Mouse (Mus musculus) intestine, embryonic 14.5 days (tissue): Measurements from ENCODE around the gene D17H6S53E. TPM values are rescaled to one million over a fixed set of nuclear protein-coding genes. Genes with fewer than 3 reads are reported as not detected.

Experiments used
- ATAC-seq: fragments of 200-750 bp; cut with Nextera tagmentation; replicated peaks from 2 replicates; pipeline ENCODE4 v1.8.0; 2017; ENCODE audit warnings: low read depth, moderate number of reproducible peaks, moderate TSS enrichment, moderate library complexity; ENCODE audit not compliant: low FRiP score, low TSS enrichment
- DNase-seq: peaks from one replicate; pipeline ENCODE4 v3.0.0-alpha.2; 2018; ENCODE audit warnings: low spot score
- H3K27ac ChIP-seq: fragments of 300-500 bp; sonication (generic); 2 replicates; pipeline ENCODE4 v1.5.1; 2014; ENCODE audit warnings: low read depth, mild to moderate bottlenecking, control low read depth
- H3K27me3 ChIP-seq: fragments of 300-500 bp; sonication (generic); replicated peaks from 2 replicates; pipeline ENCODE4 v1.6.1; 2014; ENCODE audit warnings: low read length, control low read depth; ENCODE audit not compliant: control insufficient read depth, insufficient read depth
- H3K36me3 ChIP-seq: fragments of 300-500 bp; sonication (generic); 2 replicates; pipeline ENCODE4 v1.6.1; 2014; ENCODE audit warnings: low read length, control low read depth; ENCODE audit not compliant: control insufficient read depth, insufficient read depth
- H3K4me1 ChIP-seq: fragments of 300-500 bp; sonication (generic); replicated peaks from 2 replicates; pipeline ENCODE4 v1.6.1; 2014; ENCODE audit warnings: low read length, control low read depth, mixed read lengths; ENCODE audit not compliant: control insufficient read depth, insufficient read depth
- H3K4me2 ChIP-seq: fragments of 300-500 bp; sonication (generic); 2 replicates; pipeline ENCODE4 v1.6.1; 2014; ENCODE audit warnings: low read length
- H3K4me3 ChIP-seq: fragments of 300-500 bp; sonication (generic); 2 replicates; pipeline ENCODE4 v1.5.1; 2014; ENCODE audit warnings: low read depth, low read length, control low read depth, mixed read lengths
- H3K9ac ChIP-seq: fragments of 300-500 bp; sonication (generic); 2 replicates; pipeline ENCODE4 v1.6.1; 2014; ENCODE audit warnings: mild to moderate bottlenecking, low read length
- H3K9me3 ChIP-seq: fragments of 300-500 bp; sonication (generic); 2 replicates; pipeline ENCODE4 v1.6.1; 2016; ENCODE audit warnings: low read length, control low read depth; ENCODE audit not compliant: control insufficient read depth
- WGBS: fragments of 180-500 bp; shearing (Covaris S2); extraction: QIAGEN DNeasy Blood & Tissue Kit; methylation state at CpG from one replicate; pipeline ENCODE4 v1.1.7; 2014; 5-methylcytosine and 5-hydroxymethylcytosine counted together
- polyA plus RNA-seq: library from polyadenylated mRNA; unstranded; fragments of >200 nt; fragmentation: Nextera tagmentation; extraction: Ambion mirVana; gene quantifications from 2 replicates; pipeline ENCODE4 v1.2.1, GENCODE M21; 2014

D17H6S53E gene
- polyA plus RNA-seq, 1 experiment from 2014 or later = 8.4 TPM

DNA sequence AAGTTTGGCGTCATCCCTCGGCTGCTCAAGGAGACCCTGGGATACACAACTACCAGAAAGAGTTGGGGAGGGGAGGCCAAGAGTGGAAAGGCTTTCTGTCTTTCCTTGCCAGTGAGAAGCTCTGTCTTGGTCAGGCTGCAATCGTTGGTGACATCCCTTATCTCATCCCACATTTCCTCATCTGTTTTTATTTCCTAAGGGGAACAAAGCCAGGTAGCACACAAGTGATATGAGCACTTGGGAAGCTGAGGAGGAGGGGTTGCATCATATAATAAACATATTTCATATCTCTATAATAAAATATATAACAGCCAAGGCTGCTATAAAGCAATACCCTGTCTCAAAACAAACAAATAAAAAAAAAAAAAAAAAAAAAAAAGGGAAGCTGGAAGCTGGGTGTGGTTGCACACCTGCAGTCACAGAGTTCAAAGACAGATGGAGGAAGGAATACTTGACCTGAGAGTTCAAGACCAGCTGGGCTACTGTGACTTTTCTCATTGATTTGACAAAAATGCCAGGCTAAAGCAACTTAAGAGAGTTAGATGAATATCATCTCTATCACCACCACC, 42.2 kb upstream of the D17H6S53E start:
- no peaks in the 10 kb centered on the region for H3K27me3 ChIP-seq
- WGBS = 73% methylated on average over 3 of the region's 3 CpGs
- DNase-seq (no peak), ATAC-seq (no peak)
- no peaks in the 10 kb centered on the region for H3K9me3 ChIP-seq
- no peak overlapping the region for H3K4me3 ChIP-seq
- H3K4me1 ChIP-seq = no peaks in the 10 kb centered on the region
- no peak overlapping the region for H3K27ac ChIP-seq
- no peaks in the 10 kb centered on the region for H3K36me3 ChIP-seq
- no peak overlapping the region for H3K4me2 ChIP-seq
- no peak overlapping the region for H3K9ac ChIP-seq

- H3K9ac ChIP-seq = no peak within 1 kb of the TSS
- no peak within 1 kb of the TSS for H3K4me3 ChIP-seq
- H3K4me1 ChIP-seq = peaks cover 6% of the 10 kb centered on the region; the same call in 1 of the 2 replicates
- no peak for DNase-seq
- no peak for ATAC-seq
- H3K36me3 ChIP-seq = no peaks in the 10 kb centered on the region
- H3K4me2 ChIP-seq = no peak within 1 kb of the TSS
- H3K27ac ChIP-seq = no peak within 1 kb of the TSS
- no peaks in the 10 kb centered on the region for H3K27me3 ChIP-seq
- no peaks in the 10 kb centered on the region for H3K9me3 ChIP-seq
- WGBS = 67% methylated on average over 7 of the region's 7 CpGs
These were observed 40.8 kb upstream of the D17H6S53E start, which contains the start of gene Ly6g6f for GRCm38 (mm10) chr17:35085208-35085865. Gene Ly6g6f, minus strand, starts transcription at chr17:35085610.

GRCm38 (mm10) chr17:35088151-35088550, 38.0 kb upstream of the D17H6S53E start:
- Histone ChIP-seq H3K4me2 (no peak overlapping the region), H3K36me3 (peaks cover 22% of the 10 kb centered on the region), H3K27me3 (no peaks in the 10 kb centered on the region), H3K27ac (no peak overlapping the region), H3K9ac (no peak overlapping the region), H3K4me3 (no peak overlapping the region), H3K9me3 (no peaks in the 10 kb centered on the region), H3K4me1 (peaks cover 11% of the 10 kb centered on the region; the same call in 1 of the 2 replicates)
- no peak for ATAC-seq
- WGBS = 62% methylated on average over 2 of the region's 2 CpGs
- no peak for DNase-seq

DNA sequence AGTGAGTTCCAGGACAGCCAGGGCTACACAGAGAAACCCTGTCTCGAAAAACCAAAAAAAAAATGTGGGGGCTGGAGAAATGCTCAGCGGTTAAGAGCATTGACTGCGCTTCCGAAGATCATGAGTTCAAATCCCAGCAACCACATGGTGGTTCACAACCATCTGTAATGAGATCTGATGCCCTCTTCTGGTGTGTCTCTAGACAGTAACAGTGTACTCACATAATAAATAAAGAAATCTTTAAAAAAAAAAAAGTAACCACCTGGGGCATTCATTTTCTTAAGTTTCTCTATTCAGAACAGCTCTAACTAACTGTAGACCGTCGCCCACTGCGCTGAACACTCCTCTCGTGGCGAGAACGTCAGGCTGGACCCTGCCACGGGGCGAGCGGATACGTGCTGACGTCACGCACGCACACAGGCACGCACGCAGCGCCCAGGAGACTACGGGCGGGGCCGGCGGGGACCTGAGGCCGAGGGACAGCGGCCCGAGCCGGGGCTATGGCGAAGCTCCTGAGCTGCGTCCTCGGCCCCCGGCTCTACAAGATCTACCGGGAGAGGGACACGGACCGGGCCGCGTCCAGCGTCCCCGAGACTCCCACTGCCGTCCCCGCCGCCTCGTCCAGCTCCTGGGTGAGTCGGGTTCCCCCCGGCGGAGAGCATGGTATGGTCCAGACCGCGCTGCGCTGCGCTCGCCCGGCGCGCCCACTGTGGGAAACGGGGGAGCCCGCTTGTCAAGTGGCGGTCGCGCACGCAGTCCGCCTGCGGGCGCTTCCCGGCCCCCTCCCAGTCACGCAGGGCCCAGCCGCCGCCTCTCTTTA, 37.1 kb upstream of the D17H6S53E start, which contains the start of gene Abhd16a:
TSS of gene Abhd16a (plus strand) at position 439 of the 820 bp plus-strand sequence.
- Histone ChIP-seq H3K27me3 (no peaks in the 10 kb centered on the region), H3K36me3 (peaks cover 29% of the 10 kb centered on the region), H3K9ac (peak within 1 kb of the TSS; percentile 89), H3K9me3 (no peaks in the 10 kb centered on the region), H3K4me2 (peak within 1 kb of the TSS; percentile 84), H3K27ac (peak within 1 kb of the TSS; percentile 98), H3K4me1 (peaks cover 11% of the 10 kb centered on the region; the same call in 1 of the 2 replicates), H3K4me3 (peak within 1 kb of the TSS; percentile 62)
- 4% methylated on average over 58 of the region's 67 CpGs for WGBS
- ATAC-seq = peak; percentile 96
- DNase-seq = peak; percentile 97

DNA sequence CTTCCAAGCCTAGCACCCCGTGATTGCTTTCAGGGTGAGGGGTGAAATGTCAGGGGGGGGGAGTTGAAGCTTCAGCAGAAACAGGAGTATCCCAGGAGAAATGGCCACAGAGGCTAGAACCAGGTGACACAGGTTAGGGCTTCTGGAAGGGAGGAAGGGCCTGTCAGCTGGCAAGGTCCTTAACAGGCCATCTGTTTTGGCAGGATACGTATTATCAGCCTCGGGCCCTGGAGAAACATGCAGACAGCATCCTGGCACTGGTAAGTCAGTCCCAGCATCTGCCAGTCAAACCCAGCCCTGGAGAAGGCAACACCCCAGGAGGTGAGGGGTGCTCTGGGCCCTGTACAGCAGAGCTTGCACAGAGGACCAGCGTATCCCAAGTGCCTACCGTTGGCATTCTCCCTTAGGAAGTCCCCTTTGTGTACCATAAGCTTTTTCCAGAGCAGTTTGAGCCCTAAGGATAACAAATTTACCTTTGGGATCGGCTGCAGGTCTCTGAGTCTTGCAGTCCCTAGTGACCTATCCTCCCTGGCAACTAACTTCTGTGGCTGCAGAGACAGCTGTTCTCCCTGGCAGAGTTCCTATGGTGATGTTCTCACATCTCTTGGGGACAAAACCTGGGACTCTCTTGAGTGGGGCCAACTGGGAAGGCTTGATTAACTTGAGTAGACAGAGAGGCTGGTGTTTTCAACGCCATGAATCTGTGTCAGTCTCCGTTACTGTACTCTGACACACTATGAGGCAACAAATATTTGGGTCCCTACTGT, 35.8 kb upstream of the D17H6S53E start:
- no peak overlapping the region for H3K27ac ChIP-seq

GRCm38 (mm10) chr17:35092403-35093198, 33.6 kb upstream of the D17H6S53E start:
- DNase-seq (no peak), ATAC-seq (no peak)
- no peak overlapping the region for H3K4me2 ChIP-seq
- peaks cover 60% of the 10 kb centered on the region for H3K36me3 ChIP-seq
- H3K9ac ChIP-seq = no peak overlapping the region
- H3K27ac ChIP-seq = no peak overlapping the region
- no peak overlapping the region for H3K4me3 ChIP-seq
- WGBS = 87% methylated on average over 14 of the region's 14 CpGs
- no peaks in the 10 kb centered on the region for H3K27me3 ChIP-seq
- H3K9me3 ChIP-seq = no peaks in the 10 kb centered on the region
- H3K4me1 ChIP-seq = peaks cover 11% of the 10 kb centered on the region; the same call in 1 of the 2 replicates

More for the DNA sequence above, 35.8 kb upstream of the D17H6S53E start:
- Histone ChIP-seq H3K36me3 (peaks cover 42% of the 10 kb centered on the region), H3K9ac (peak overlapping the region; percentile 89), H3K9me3 (no peaks in the 10 kb centered on the region), H3K4me3 (peak overlapping the region; percentile 62), H3K27me3 (no peaks in the 10 kb centered on the region), H3K4me1 (peaks cover 11% of the 10 kb centered on the region; the same call in 1 of the 2 replicates), H3K4me2 (peak overlapping the region; percentile 84)
- no peak for ATAC-seq
- 71% methylated on average over 8 of the region's 8 CpGs for WGBS
- no peak for DNase-seq

DNA sequence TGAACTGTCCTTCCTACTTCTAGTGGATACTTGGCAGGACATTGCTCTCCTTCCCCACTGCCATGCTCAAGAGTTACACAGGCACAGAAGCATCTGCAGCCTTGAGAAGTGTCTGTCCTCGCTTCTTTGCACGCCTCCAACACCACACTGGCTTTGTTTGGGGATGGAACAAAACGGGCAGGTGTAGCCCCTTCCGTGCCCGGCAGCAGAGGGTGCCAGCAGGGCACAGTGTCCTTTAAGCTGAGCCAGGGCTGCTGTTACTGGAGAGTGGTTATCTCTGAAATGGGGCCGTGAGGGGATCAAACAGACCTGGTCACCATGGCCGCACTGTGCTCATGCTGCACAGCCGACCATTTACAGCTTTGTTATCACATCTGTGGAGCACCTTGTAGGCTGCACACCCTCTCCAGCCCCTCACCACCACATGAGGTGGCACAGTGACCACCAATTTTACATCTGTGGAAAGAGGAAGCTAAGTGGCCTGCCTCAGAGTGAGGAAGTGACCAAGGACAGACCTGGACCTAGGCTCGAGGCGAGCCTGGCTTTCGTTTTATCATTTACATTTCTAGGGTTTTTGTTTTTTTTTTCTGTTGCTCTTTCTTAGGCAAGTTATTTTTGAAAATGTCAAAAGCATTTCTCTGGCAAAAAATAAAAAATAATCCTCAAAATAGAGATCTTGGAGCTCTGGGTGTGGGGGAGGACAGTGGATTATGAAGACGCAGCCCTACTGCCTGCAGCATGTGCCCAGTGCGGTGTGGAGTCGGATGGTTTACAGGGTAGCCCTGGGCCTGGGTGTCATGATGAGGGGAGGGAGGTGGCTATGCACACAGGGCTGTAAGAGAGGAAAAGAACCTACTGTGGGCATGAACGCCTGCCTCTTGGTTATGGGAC, 31.5 kb upstream of the D17H6S53E start:
- 86% methylated on average over 15 of the region's 15 CpGs for WGBS
- no peak for ATAC-seq
- DNase-seq = no peak
- Histone ChIP-seq H3K4me1 (peaks cover 11% of the 10 kb centered on the region; the same call in 1 of the 2 replicates), H3K4me2 (no peak overlapping the region), H3K9ac (no peak overlapping the region), H3K36me3 (peaks cover 82% of the 10 kb centered on the region), H3K4me3 (no peak overlapping the region), H3K9me3 (no peaks in the 10 kb centered on the region), H3K27ac (no peak overlapping the region), H3K27me3 (no peaks in the 10 kb centered on the region)
